Mouse (Mus musculus) stomach, embryonic 15.5 days (tissue): Measurements from ENCODE around the gene Rps6kc1. TPM values are rescaled to one million over a fixed set of nuclear protein-coding genes. Genes with fewer than 3 reads are reported as not detected.

Source experiments
- ATAC-seq: fragments of 200-750 bp; cut with Nextera tagmentation; 2 replicates; pipeline ENCODE4 v1.8.0; 2017; ENCODE audit warnings: low read depth, moderate number of reproducible peaks, moderate TSS enrichment; ENCODE audit not compliant: insufficient read depth, low FRiP score
- H3K27ac ChIP-seq: fragments of 300-500 bp; sonication (generic); 2 replicates; pipeline ENCODE4 v1.5.1; 2015; ENCODE audit warnings: mild to moderate bottlenecking, inconsistent platforms
- H3K27me3 ChIP-seq: fragments of 300-500 bp; sonication (generic); replicated peaks from 2 replicates; pipeline ENCODE4 v1.6.1; 2015; ENCODE audit warnings: inconsistent platforms
- H3K36me3 ChIP-seq: fragments of 300-500 bp; sonication (generic); 2 replicates; pipeline ENCODE4 v1.6.1; 2015; ENCODE audit warnings: inconsistent platforms
- H3K4me1 ChIP-seq: fragments of 300-500 bp; sonication (generic); 2 replicates; pipeline ENCODE4 v1.6.1; 2015; ENCODE audit warnings: inconsistent platforms
- H3K4me2 ChIP-seq: fragments of 300-500 bp; sonication (generic); 2 replicates; pipeline ENCODE4 v1.6.1; 2015; ENCODE audit warnings: mild to moderate bottlenecking, inconsistent platforms
- H3K4me3 ChIP-seq: fragments of 300-500 bp; sonication (generic); replicated peaks from 2 replicates; pipeline ENCODE4 v1.5.1; 2015; ENCODE audit warnings: inconsistent platforms
- H3K9ac ChIP-seq: fragments of 300-500 bp; sonication (generic); 2 replicates; pipeline ENCODE4 v1.6.1; 2015; ENCODE audit warnings: inconsistent platforms
- H3K9me3 ChIP-seq: fragments of 300-500 bp; sonication (generic); 2 replicates; pipeline ENCODE4 v1.6.1; 2016; ENCODE audit warnings: inconsistent platforms
- WGBS: fragments of 180-500 bp; shearing (Covaris S2); methylation state at CpG from one replicate; pipeline ENCODE4 v1.1.7; 2015; 5-methylcytosine and 5-hydroxymethylcytosine counted together
- polyA plus RNA-seq: library from polyadenylated mRNA; unstranded; fragments of >200 nt; fragmentation: Nextera tagmentation; extraction: Ambion mirVana; gene quantifications from 2 replicates; pipeline ENCODE4 v1.2.1, GENCODE M21; 2015

Gene Rps6kc1
- polyA plus RNA-seq = 10.6 and 12.9 TPM in 2 replicates

GRCm38 (mm10) chr1:190911415-190912123 is at the start of gene Rps6kc1:
TSS of gene Rps6kc1 (minus strand) at chr1:190911770.
- H3K9ac ChIP-seq = peak within 1 kb of the TSS; percentile 74
- WGBS = under 1% methylated on average over 47 of the region's 47 CpGs
- no peaks in the 10 kb centered on the region for H3K36me3 ChIP-seq

GRCm38 (mm10) chr1:190958821-190959220 is 47.3 kb upstream of the Rps6kc1 start:
- Histone ChIP-seq H3K27me3 (no peaks in the 10 kb centered on the region), H3K36me3 (peaks cover 11% of the 10 kb centered on the region), H3K9me3 (no peaks in the 10 kb centered on the region), H3K4me1 (no peaks in the 10 kb centered on the region), H3K4me2 (no peak overlapping the region), H3K9ac (no peak overlapping the region), H3K27ac (no peak overlapping the region), H3K4me3 (no peak overlapping the region)
- no peak for ATAC-seq
- WGBS = 73% methylated on average over 5 of the region's 5 CpGs

More at GRCm38 (mm10) chr1:190911415-190912123, at the start of gene Rps6kc1:
- Histone ChIP-seq H3K4me1 (0 out of 2 replicates have a peak, but pooled peaks cover 7% of the 10 kb centered on the region), H3K4me3 (peak within 1 kb of the TSS; percentile 88), H3K27me3 (no peaks in the 10 kb centered on the region), H3K9me3 (no peaks in the 10 kb centered on the region), H3K4me2 (peak within 1 kb of the TSS; percentile 89), H3K27ac (peak within 1 kb of the TSS; percentile 44)
- peak; percentile 86 for ATAC-seq

- H3K36me3 ChIP-seq = peaks cover 23% of the 10 kb centered on the region
- H3K4me2 ChIP-seq = no peak overlapping the region
- H3K27me3 ChIP-seq = no peaks in the 10 kb centered on the region
- no peak for ATAC-seq
- no peak overlapping the region for H3K9ac ChIP-seq
- no peaks in the 10 kb centered on the region for H3K9me3 ChIP-seq
- H3K4me3 ChIP-seq = no peak overlapping the region
- no peak overlapping the region for H3K27ac ChIP-seq
- H3K4me1 ChIP-seq = no peaks in the 10 kb centered on the region
- 79% methylated on average over 3 of the region's 3 CpGs for WGBS
These were observed 41.4 kb upstream of the Rps6kc1 start for GRCm38 (mm10) chr1:190953009-190953408.

- Histone ChIP-seq H3K9me3 (no peaks in the 10 kb centered on the region), H3K4me1 (no peaks in the 10 kb centered on the region), H3K27me3 (no peaks in the 10 kb centered on the region), H3K4me2 (no peak overlapping the region), H3K27ac (no peak overlapping the region), H3K36me3 (peaks cover 16% of the 10 kb centered on the region; the same call in 1 of the 2 replicates), H3K4me3 (no peak overlapping the region), H3K9ac (no peak overlapping the region)
- WGBS = 83% methylated on average over 5 of the region's 5 CpGs
- ATAC-seq = no peak
These were observed 39.4 kb upstream of the Rps6kc1 start for GRCm38 (mm10) chr1:190951014-190951413.

GRCm38 (mm10) chr1:190948846-190949245 is 37.3 kb upstream of the Rps6kc1 start:
- ATAC-seq = no peak
- Histone ChIP-seq H3K9me3 (no peaks in the 10 kb centered on the region), H3K9ac (no peak overlapping the region), H3K4me3 (no peak overlapping the region), H3K4me2 (no peak overlapping the region), H3K27ac (no peak overlapping the region), H3K27me3 (no peaks in the 10 kb centered on the region), H3K36me3 (peaks cover 20% of the 10 kb centered on the region; the same call in 1 of the 2 replicates), H3K4me1 (no peaks in the 10 kb centered on the region)
- WGBS = 87% methylated on average over 17 of the region's 17 CpGs

- ATAC-seq = no peak
- Histone ChIP-seq H3K27me3 (no peaks in the 10 kb centered on the region), H3K4me2 (no peak overlapping the region), H3K9ac (no peak overlapping the region), H3K9me3 (no peaks in the 10 kb centered on the region), H3K27ac (no peak overlapping the region), H3K4me3 (no peak overlapping the region), H3K36me3 (peaks cover 24% of the 10 kb centered on the region; the same call in 1 of the 2 replicates), H3K4me1 (no peaks in the 10 kb centered on the region)
- WGBS = 82% methylated on average over 7 of the region's 7 CpGs
These were observed 36.9 kb upstream of the Rps6kc1 start for GRCm38 (mm10) chr1:190948439-190948838.

GRCm38 (mm10) chr1:190947986-190948385 is 36.4 kb upstream of the Rps6kc1 start:
- Histone ChIP-seq H3K4me1 (no peaks in the 10 kb centered on the region), H3K4me3 (no peak overlapping the region), H3K4me2 (no peak overlapping the region), H3K9me3 (no peaks in the 10 kb centered on the region), H3K27me3 (no peaks in the 10 kb centered on the region), H3K27ac (no peak overlapping the region), H3K36me3 (peaks cover 29% of the 10 kb centered on the region; the same call in 1 of the 2 replicates), H3K9ac (no peak overlapping the region)
- ATAC-seq = no peak
- WGBS = 80% methylated on average over 5 of the region's 5 CpGs

GRCm38 (mm10) chr1:190944109-190944760 is 32.7 kb upstream of the Rps6kc1 start:
- ATAC-seq = peak; percentile 78; the same call in 1 of the 2 replicates
- Histone ChIP-seq H3K9ac (no peak overlapping the region), H3K4me2 (no peak overlapping the region), H3K27me3 (no peaks in the 10 kb centered on the region), H3K36me3 (peaks cover 36% of the 10 kb centered on the region), H3K4me1 (no peaks in the 10 kb centered on the region), H3K4me3 (no peak overlapping the region), H3K9me3 (no peaks in the 10 kb centered on the region), H3K27ac (no peak overlapping the region)
- 51% methylated on average over 6 of the region's 6 CpGs for WGBS

GRCm38 (mm10) chr1:190939803-190940202 is 28.2 kb upstream of the Rps6kc1 start:
- no peak for ATAC-seq
- H3K27me3 ChIP-seq = no peaks in the 10 kb centered on the region
- H3K36me3 ChIP-seq = peaks cover 34% of the 10 kb centered on the region
- no peak overlapping the region for H3K4me3 ChIP-seq
- WGBS = 92% methylated on average over 7 of the region's 7 CpGs
- no peak overlapping the region for H3K4me2 ChIP-seq
- H3K9me3 ChIP-seq = no peaks in the 10 kb centered on the region
- no peaks in the 10 kb centered on the region for H3K4me1 ChIP-seq
- H3K9ac ChIP-seq = no peak overlapping the region
- H3K27ac ChIP-seq = no peak overlapping the region

GRCm38 (mm10) chr1:190930181-190930580 is 18.6 kb upstream of the Rps6kc1 start:
- no peak for ATAC-seq
- WGBS = 57% methylated on average over 6 of the region's 6 CpGs
- H3K4me2 ChIP-seq = no peak overlapping the region

GRCm38 (mm10) chr1:190929010-190929695 is 17.6 kb upstream of the Rps6kc1 start:
- Histone ChIP-seq H3K4me2 (peak overlapping the region; percentile 66), H3K36me3 (0 out of 2 replicates have a peak, but pooled peaks cover 3% of the 10 kb centered on the region), H3K27ac (peak overlapping the region; percentile 100), H3K4me3 (peak overlapping the region; percentile 80), H3K4me1 (peaks cover 5% of the 10 kb centered on the region), H3K9ac (peak overlapping the region; percentile 84), H3K27me3 (no peaks in the 10 kb centered on the region), H3K9me3 (no peaks in the 10 kb centered on the region)
- ATAC-seq = peak; percentile 11; the same call in 1 of the 2 replicates
- 5% methylated on average over 27 of the region's 27 CpGs for WGBS

More at GRCm38 (mm10) chr1:190930181-190930580, 18.6 kb upstream of the Rps6kc1 start:
- Histone ChIP-seq H3K27me3 (no peaks in the 10 kb centered on the region), H3K4me1 (peaks cover 5% of the 10 kb centered on the region), H3K36me3 (0 out of 2 replicates have a peak, but pooled peaks cover 8% of the 10 kb centered on the region), H3K9me3 (no peaks in the 10 kb centered on the region), H3K27ac (peak overlapping the region; percentile 24; the same call in 1 of the 2 replicates), H3K4me3 (no peak overlapping the region), H3K9ac (no peak overlapping the region)
